Mouse (Mus musculus) ES-CJ7 (cell line): ENCODE measurements around the gene Akna.

Source experiments
- DNase-seq: peaks from one replicate; pipeline ENCODE4 v3.0.0; 2011; ENCODE audit warnings: low read depth, low spot score

Akna gene

GRCm38 (mm10) chr4:63403040-63403959 is at the start of gene Akna:
Akna (minus strand) TSS chr4:63403354.
- DNase-seq = no peak

GRCm38 (mm10) chr4:63452555-63452954 is 49.4 kb upstream of the Akna start:
- DNase-seq = no peak

- DNase-seq = no peak
Measured at GRCm38 (mm10) chr4:63450551-63450950, 47.4 kb upstream of the Akna start.

GRCm38 (mm10) chr4:63444362-63445066 is 41.4 kb upstream of the Akna start:
- no peak for DNase-seq

- no peak for DNase-seq
Measured at GRCm38 (mm10) chr4:63443101-63443500, 39.9 kb upstream of the Akna start.

- peak; percentile 42 for DNase-seq
Measured at GRCm38 (mm10) chr4:63441616-63442015, 38.5 kb upstream of the Akna start.

- no peak for DNase-seq
Measured at GRCm38 (mm10) chr4:63440262-63440661, 37.1 kb upstream of the Akna start.

GRCm38 (mm10) chr4:63437968-63438367 is 34.8 kb upstream of the Akna start:
- no peak for DNase-seq

GRCm38 (mm10) chr4:63437119-63437815 is 34.1 kb upstream of the Akna start:
- no peak for DNase-seq

GRCm38 (mm10) chr4:63435402-63435801 is 32.2 kb upstream of the Akna start:
- no peak for DNase-seq

- DNase-seq = no peak
Measured at GRCm38 (mm10) chr4:63431098-63431497, 27.9 kb upstream of the Akna start.

- DNase-seq = no peak
Measured at GRCm38 (mm10) chr4:63430357-63430756, 27.2 kb upstream of the Akna start.

GRCm38 (mm10) chr4:63426308-63426707 is 23.2 kb upstream of the Akna start:
- peak; percentile 35 for DNase-seq

GRCm38 (mm10) chr4:63423811-63424210 is 20.7 kb upstream of the Akna start:
- peak; percentile 21 for DNase-seq

GRCm38 (mm10) chr4:63423231-63423630 is 20.1 kb upstream of the Akna start:
- DNase-seq = peak; percentile 53

- DNase-seq = peak; percentile 85
Measured at GRCm38 (mm10) chr4:63420143-63420920, 17.2 kb upstream of the Akna start.

GRCm38 (mm10) chr4:63418270-63418669 is 15.1 kb upstream of the Akna start:
- DNase-seq = no peak

- DNase-seq = peak; percentile 74
Measured at GRCm38 (mm10) chr4:63417318-63417957, 14.3 kb upstream of the Akna start.

GRCm38 (mm10) chr4:63414951-63415350 is 11.8 kb upstream of the Akna start:
- DNase-seq = no peak

GRCm38 (mm10) chr4:63411222-63411621 is 8.1 kb upstream of the Akna start:
- no peak for DNase-seq

- DNase-seq = peak; percentile 93
Measured at GRCm38 (mm10) chr4:63410583-63410934, 7.4 kb upstream of the Akna start.
